Mouse (Mus musculus): ENCODE measurements at regions not wholly inside any gene's neighbourhood (a gene's known extent, or its start where the extent isn't known, plus 50 kb on each side); places are given as distances from the start of the nearest gene placed in this dataset.
A peak's percentile ranks its signal among the peaks of the same experiment; 100 is the strongest.

DNA sequence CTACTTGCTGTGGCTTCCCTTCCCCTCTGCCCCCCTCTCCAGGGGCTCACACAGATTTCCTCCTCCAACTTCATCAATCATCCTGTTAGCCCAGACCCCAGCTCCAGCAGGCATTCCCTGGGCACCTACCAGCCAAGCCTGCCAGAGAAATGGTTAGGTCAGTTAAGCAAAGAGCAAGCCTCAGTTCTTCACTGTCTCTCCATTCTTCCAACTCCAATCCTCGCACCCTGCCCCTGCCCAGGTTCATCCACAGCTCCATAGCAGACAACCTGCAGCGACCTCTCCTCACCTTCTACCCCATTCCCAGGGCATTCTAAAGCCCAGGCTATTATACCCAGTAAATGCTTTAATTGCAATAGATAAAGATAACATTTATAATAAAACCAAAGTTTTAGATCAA is 408.0 kb upstream of the Trpc7 start:
- Histone ChIP-seq H3K27ac (ENCODE audit: low read length) (no peak overlapping the region), H3K27me3 (replicated peaks; ENCODE audit: control insufficient read depth, insufficient read depth, low read length) (no peaks in the 10 kb centered on the region), H3K4me2 (ENCODE audit: low read length) (no peak overlapping the region), H3K36me3 (ENCODE audit: control insufficient read depth, insufficient read depth) (no peaks in the 10 kb centered on the region), H3K4me1 (replicated peaks; ENCODE audit: control insufficient read depth, insufficient read depth, low read length) (peaks cover 8% of the 10 kb centered on the region), H3K9ac (replicated peaks; ENCODE audit: low read depth, low read length) (no peak overlapping the region), H3K9me3 (ENCODE audit: control insufficient read depth, low read length) (peaks cover 2% of the 10 kb centered on the region; the same call in 1 of the 2 replicates), H3K4me3 (replicated peaks; ENCODE audit: low read length) (no peak overlapping the region)
- ATAC-seq, result no peak
- WGBS, result 82% methylated on average over 2 of the region's 2 CpGs

DNA sequence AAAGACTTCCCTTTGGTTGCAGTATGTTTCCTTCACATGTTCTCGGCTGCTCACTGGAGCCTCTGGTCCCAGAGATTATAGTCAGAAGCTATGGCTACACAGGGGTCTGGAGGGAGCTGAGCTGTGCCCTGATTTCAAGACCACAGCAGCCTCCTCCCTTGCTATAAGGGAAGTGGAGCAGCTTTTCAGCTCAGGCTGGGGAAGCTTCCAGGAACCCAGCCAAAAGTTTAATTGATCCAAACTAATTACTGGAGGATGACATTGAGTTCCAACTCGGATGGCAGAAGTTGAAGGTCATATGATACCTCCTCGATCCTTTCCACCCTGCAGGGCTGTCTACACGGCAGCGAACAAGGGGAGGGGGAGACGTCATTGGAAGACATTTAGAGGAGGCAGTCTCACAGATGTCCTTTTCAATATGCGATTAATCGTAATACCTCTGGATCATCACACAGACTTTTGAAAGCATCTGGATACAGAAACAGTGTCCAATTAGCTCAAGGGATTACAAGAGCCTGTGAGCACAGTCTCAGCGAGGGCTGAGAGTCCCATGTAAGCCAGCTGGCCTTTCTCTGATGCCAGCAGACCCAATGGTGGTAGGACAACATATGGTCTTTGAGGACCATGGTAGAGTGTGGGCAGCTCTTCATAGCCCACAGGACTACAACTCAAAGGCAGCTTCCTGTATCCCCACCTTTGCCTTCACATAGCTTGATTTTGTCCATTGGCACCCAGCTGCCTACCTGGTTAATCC is 396.1 kb upstream of the Trpc7 start:
- Histone ChIP-seq H3K27ac (ENCODE audit: low read length) (no peak overlapping the region), H3K9ac (replicated peaks; ENCODE audit: low read depth, low read length) (no peak overlapping the region), H3K4me1 (replicated peaks; ENCODE audit: control insufficient read depth, insufficient read depth, low read length) (peaks cover 5% of the 10 kb centered on the region), H3K36me3 (ENCODE audit: control insufficient read depth, insufficient read depth) (no peaks in the 10 kb centered on the region), H3K4me3 (replicated peaks; ENCODE audit: low read length) (no peak overlapping the region), H3K4me2 (ENCODE audit: low read length) (no peak overlapping the region), H3K27me3 (replicated peaks; ENCODE audit: control insufficient read depth, insufficient read depth, low read length) (no peaks in the 10 kb centered on the region), H3K9me3 (ENCODE audit: control insufficient read depth, low read length) (no peaks in the 10 kb centered on the region)
- no peak for ATAC-seq
- 53% methylated on average over 9 of the region's 9 CpGs for WGBS

DNA sequence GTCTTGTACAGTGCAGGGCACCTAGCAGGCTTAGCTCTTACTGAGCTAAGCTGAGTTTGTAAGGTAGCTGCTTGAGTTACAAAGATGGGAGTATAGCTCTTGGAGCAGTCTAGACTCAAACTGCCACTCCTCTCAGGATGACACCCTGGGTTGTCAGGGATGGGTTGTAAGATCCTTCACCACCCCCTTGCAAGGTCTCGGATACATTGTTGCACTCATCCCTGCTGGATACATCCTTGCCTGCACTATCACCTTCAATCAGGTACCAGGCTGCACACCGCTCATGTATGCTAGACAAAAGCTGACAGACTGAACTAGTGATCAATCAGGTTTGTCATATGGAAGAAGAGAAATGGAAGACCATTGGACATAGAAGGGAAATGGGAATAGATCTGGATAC is 390.4 kb upstream of the Trpc7 start:
- H3K9me3 ChIP-seq (ENCODE audit: control insufficient read depth, low read length), result no peaks in the 10 kb centered on the region
- H3K4me1 ChIP-seq (replicated peaks; ENCODE audit: control insufficient read depth, insufficient read depth, low read length), result no peaks in the 10 kb centered on the region
- no peak overlapping the region for H3K9ac ChIP-seq (replicated peaks; ENCODE audit: low read depth, low read length)
- no peak for ATAC-seq
- no peak overlapping the region for H3K4me2 ChIP-seq (ENCODE audit: low read length)
- H3K27ac ChIP-seq (ENCODE audit: low read length), result no peak overlapping the region
- no peak overlapping the region for H3K4me3 ChIP-seq (replicated peaks; ENCODE audit: low read length)
- H3K36me3 ChIP-seq (ENCODE audit: control insufficient read depth, insufficient read depth), result no peaks in the 10 kb centered on the region
- no peaks in the 10 kb centered on the region for H3K27me3 ChIP-seq (replicated peaks; ENCODE audit: control insufficient read depth, insufficient read depth, low read length)
- 91% methylated on average over 2 of the region's 2 CpGs for WGBS

DNA sequence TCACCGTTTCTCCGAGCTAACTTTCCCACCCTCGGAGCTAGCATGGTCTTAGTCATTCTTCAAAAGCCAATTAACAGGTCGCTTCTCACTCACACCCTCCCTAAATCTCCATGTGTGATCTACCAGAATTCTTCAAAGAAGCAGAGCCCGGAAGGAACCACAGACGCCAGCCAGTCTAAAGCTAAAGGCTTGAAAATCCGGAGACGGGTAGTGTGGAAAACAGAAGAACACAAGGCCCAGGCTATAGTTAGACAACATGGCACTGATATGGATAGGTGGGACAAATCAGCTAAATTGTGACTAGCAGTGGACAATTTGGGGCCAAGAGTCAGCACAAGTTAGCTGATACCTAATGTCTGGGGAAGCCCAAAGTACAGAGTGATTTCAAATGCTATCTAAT is 387.0 kb upstream of the Trpc7 start:
- Histone ChIP-seq H3K36me3 (ENCODE audit: control insufficient read depth, insufficient read depth) (no peaks in the 10 kb centered on the region), H3K9ac (replicated peaks; ENCODE audit: low read depth, low read length) (no peak overlapping the region), H3K4me1 (replicated peaks; ENCODE audit: control insufficient read depth, insufficient read depth, low read length) (no peaks in the 10 kb centered on the region), H3K9me3 (ENCODE audit: control insufficient read depth, low read length) (no peaks in the 10 kb centered on the region), H3K27me3 (replicated peaks; ENCODE audit: control insufficient read depth, insufficient read depth, low read length) (no peaks in the 10 kb centered on the region), H3K4me3 (replicated peaks; ENCODE audit: low read length) (no peak overlapping the region), H3K27ac (ENCODE audit: low read length) (no peak overlapping the region), H3K4me2 (ENCODE audit: low read length) (no peak overlapping the region)
- 57% methylated on average over 8 of the region's 8 CpGs for WGBS
- no peak for ATAC-seq

DNA sequence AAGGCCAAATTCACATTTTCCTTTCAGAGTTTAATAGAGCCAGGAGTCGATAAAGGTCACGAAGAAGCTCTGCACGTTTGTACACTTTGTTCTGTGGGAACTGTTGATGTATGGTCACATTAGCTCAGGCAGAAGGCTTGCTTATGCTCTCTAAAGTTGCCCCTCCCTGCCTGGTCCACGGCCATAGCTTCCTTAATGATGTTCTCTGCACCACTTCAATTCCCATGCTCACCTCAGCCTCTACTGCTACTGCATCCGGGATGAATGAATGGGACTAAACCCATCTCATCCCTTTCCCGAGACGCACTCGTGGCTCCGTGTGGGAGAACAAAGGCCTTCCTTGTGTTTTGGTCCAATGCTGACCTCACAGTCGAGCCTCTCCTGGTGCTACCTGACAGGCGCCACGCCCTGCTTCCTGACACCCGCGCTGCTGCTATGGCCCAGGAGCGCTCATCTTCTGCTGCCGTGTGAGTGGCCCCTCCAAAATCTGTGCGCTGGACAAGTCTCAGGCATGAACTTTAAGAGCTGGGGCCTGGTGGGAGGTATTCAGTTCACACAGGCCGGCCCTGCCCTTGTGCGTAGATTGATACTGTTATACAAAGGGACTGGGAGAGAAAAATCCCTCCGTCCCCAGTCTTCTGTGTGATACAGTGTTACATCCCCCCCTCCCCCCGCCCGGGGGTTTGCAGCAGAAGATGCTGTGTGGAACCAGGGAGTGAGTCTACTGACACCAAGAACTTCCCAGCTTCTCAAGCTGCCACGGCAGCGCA is 386.3 kb upstream of the Trpc7 start:
- WGBS, result 57% methylated on average over 24 of the region's 24 CpGs
- Histone ChIP-seq H3K4me1 (replicated peaks; ENCODE audit: control insufficient read depth, insufficient read depth, low read length) (no peaks in the 10 kb centered on the region), H3K36me3 (ENCODE audit: control insufficient read depth, insufficient read depth) (no peaks in the 10 kb centered on the region), H3K27me3 (replicated peaks; ENCODE audit: control insufficient read depth, insufficient read depth, low read length) (no peaks in the 10 kb centered on the region), H3K9ac (replicated peaks; ENCODE audit: low read depth, low read length) (no peak overlapping the region), H3K9me3 (ENCODE audit: control insufficient read depth, low read length) (no peaks in the 10 kb centered on the region), H3K4me2 (ENCODE audit: low read length) (no peak overlapping the region), H3K27ac (ENCODE audit: low read length) (no peak overlapping the region), H3K4me3 (replicated peaks; ENCODE audit: low read length) (no peak overlapping the region)
- ATAC-seq, result no peak

DNA sequence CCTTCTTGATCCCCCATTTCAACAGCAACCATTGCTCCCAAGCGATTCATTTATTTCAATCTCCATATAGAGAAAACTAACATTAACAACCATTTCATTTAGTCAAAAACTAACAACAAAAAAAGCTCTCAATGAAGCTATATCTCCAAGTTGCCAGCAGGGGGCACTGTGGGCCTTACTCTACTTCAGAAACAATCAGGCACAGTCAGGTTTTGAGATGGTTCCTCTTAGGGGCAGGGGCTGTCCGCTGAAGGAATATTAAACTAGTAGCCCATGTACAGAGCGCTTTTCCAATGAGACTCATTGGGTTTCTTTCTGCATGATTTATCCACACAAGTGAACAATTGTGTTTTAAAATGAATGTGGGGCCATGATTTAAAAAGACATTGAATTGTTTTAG is 385.7 kb upstream of the Trpc7 start:
- no peaks in the 10 kb centered on the region for H3K9me3 ChIP-seq (ENCODE audit: control insufficient read depth, low read length)
- WGBS, result 24% methylated on average over 3 of the region's 3 CpGs
- no peak overlapping the region for H3K4me2 ChIP-seq (ENCODE audit: low read length)
- peak; percentile 45; the same call in 1 of the 2 replicates for ATAC-seq
- H3K4me3 ChIP-seq (replicated peaks; ENCODE audit: low read length), result no peak overlapping the region
- no peaks in the 10 kb centered on the region for H3K4me1 ChIP-seq (replicated peaks; ENCODE audit: control insufficient read depth, insufficient read depth, low read length)
- no peaks in the 10 kb centered on the region for H3K36me3 ChIP-seq (ENCODE audit: control insufficient read depth, insufficient read depth)
- H3K9ac ChIP-seq (replicated peaks; ENCODE audit: low read depth, low read length), result no peak overlapping the region
- no peak overlapping the region for H3K27ac ChIP-seq (ENCODE audit: low read length)
- H3K27me3 ChIP-seq (replicated peaks; ENCODE audit: control insufficient read depth, insufficient read depth, low read length), result no peaks in the 10 kb centered on the region

DNA sequence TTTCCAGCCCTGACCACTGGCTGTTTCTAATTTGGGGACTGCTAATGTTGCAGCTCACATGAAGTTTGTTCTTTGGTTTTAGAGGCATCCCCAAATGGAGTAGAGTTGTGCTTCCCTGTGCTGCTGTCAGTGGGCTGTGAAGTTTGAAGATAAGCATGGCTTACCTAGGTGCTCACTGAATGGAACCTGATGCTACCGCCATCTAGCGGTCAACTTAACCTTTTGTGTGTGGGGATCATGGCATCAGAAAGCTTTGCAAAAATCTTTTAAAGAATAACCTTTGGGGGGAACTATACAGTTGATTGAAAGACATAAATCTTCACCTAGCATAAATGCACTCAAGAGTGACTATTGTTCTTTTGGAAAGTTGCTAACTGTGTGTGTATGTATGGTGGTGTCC is 382.8 kb upstream of the Trpc7 start:
- H3K27me3 ChIP-seq (replicated peaks; ENCODE audit: control insufficient read depth, insufficient read depth, low read length), result no peaks in the 10 kb centered on the region
- H3K4me2 ChIP-seq (ENCODE audit: low read length), result no peak overlapping the region
- no peak for ATAC-seq
- no peaks in the 10 kb centered on the region for H3K9me3 ChIP-seq (ENCODE audit: control insufficient read depth, low read length)
- no peak overlapping the region for H3K9ac ChIP-seq (replicated peaks; ENCODE audit: low read depth, low read length)
- no peaks in the 10 kb centered on the region for H3K36me3 ChIP-seq (ENCODE audit: control insufficient read depth, insufficient read depth)
- no peaks in the 10 kb centered on the region for H3K4me1 ChIP-seq (replicated peaks; ENCODE audit: control insufficient read depth, insufficient read depth, low read length)
- no peak overlapping the region for H3K27ac ChIP-seq (ENCODE audit: low read length)
- 2% methylated on average over 2 of the region's 2 CpGs for WGBS
- H3K4me3 ChIP-seq (replicated peaks; ENCODE audit: low read length), result no peak overlapping the region

DNA sequence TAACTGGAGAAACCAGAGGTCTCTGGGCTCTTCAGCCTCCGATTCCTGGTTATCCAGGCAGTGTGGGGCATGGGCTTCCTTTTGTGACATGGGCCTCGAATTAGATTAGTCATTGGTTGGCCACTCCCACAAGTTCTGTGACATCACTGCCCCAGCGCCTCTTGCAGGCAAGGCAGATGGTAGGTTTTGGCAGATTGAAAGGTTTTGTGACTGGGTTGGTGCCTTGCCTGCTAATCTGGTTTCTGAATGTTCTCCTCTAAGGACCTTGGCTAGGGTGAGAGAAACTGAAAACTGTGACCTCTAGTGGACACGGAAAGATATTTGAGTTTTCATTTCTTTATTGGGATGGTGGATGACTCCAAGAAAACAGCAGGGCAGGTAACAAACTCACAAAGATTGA is 381.3 kb upstream of the Trpc7 start:
- H3K4me1 ChIP-seq (replicated peaks; ENCODE audit: control insufficient read depth, insufficient read depth, low read length), result no peaks in the 10 kb centered on the region
- H3K27ac ChIP-seq (ENCODE audit: low read length), result no peak overlapping the region
- H3K9me3 ChIP-seq (ENCODE audit: control insufficient read depth, low read length), result no peaks in the 10 kb centered on the region
- H3K36me3 ChIP-seq (ENCODE audit: control insufficient read depth, insufficient read depth), result no peaks in the 10 kb centered on the region
- H3K4me3 ChIP-seq (replicated peaks; ENCODE audit: low read length), result no peak overlapping the region
- no peak overlapping the region for H3K9ac ChIP-seq (replicated peaks; ENCODE audit: low read depth, low read length)
- no peak for ATAC-seq
- no peaks in the 10 kb centered on the region for H3K27me3 ChIP-seq (replicated peaks; ENCODE audit: control insufficient read depth, insufficient read depth, low read length)
- 43% methylated on average over 4 of the region's 4 CpGs for WGBS
- H3K4me2 ChIP-seq (ENCODE audit: low read length), result no peak overlapping the region

DNA sequence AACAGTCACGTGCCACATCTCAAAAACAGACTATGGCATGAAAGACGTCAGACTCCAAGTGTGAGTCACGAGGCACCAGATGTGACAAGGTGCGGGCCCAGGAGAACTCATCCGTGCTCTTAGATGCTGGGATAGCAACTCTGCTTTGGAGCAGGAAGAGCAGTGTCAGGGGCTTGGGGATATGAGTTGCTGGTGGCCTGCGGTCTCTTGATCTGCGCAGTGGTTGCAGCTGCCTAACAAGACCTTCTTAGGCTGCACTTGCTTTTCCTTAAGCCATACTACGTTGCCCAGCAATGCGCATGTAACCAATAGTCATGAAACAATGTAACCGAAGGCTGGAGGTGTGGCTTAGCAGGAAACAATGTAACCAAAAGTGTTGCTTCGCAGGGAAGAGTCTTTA is 380.1 kb upstream of the Trpc7 start:
- WGBS, result 86% methylated on average over 11 of the region's 11 CpGs
- H3K9ac ChIP-seq (replicated peaks; ENCODE audit: low read depth, low read length), result no peak overlapping the region
- H3K4me3 ChIP-seq (replicated peaks; ENCODE audit: low read length), result no peak overlapping the region
- no peaks in the 10 kb centered on the region for H3K9me3 ChIP-seq (ENCODE audit: control insufficient read depth, low read length)
- H3K27me3 ChIP-seq (replicated peaks; ENCODE audit: control insufficient read depth, insufficient read depth, low read length), result no peaks in the 10 kb centered on the region
- H3K36me3 ChIP-seq (ENCODE audit: control insufficient read depth, insufficient read depth), result no peaks in the 10 kb centered on the region
- ATAC-seq, result no peak
- H3K27ac ChIP-seq (ENCODE audit: low read length), result no peak overlapping the region
- no peaks in the 10 kb centered on the region for H3K4me1 ChIP-seq (replicated peaks; ENCODE audit: control insufficient read depth, insufficient read depth, low read length)
- no peak overlapping the region for H3K4me2 ChIP-seq (ENCODE audit: low read length)
